In the genomic region with DNA sequence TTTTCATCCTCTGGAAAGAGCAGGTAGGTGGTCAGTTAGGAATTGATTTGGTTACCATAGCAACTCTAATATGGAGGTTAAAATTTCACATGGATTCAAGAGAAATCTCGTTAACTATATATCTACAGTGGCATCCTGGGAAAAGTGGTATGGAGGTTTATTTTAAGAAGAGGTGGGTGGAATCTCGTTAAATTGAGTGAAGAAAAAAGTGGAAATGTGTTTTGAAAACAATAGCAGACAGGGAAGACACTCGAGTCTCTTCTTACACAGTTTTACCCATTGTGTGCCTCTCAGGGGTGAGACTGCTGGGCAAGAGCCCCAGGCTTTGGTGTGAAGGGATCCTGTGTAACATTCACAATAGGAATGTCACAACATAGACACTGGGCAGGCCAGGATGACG, we compare ENCODE assay signal across 11 mouse cellular contexts.
"Had no signal": no experiment of that assay in that cellular context is flagged by ENCODE, and none has a peak within 500 bp of the region (broad histone marks: within the 10 kb centered on the region; RNA-seq: fewer than 3 reads in every experiment).

No protein-coding gene starts in this region.

- H3K4me1 ChIP-seq: limb, embryonic 15.5 days; liver, embryonic 12.5 days; neural tube, embryonic 12.5 days had no signal

- DNase-seq: kidney, adult 8-10 months; kidney, postnatal 25 days; layer of hippocampus, adult 9-11 months; layer of hippocampus, postnatal 36 days; lung, embryonic 14.5 days; right cerebral cortex, postnatal 14 days; thymus, postnatal 36 days had no signal

- H3K9me3 ChIP-seq: limb, embryonic 15.5 days; liver, embryonic 12.5 days; neural tube, embryonic 12.5 days had no signal

- H3K27me3 ChIP-seq: limb, embryonic 15.5 days; liver, embryonic 12.5 days; neural tube, embryonic 12.5 days had no signal

- H3K4me3 ChIP-seq: limb, embryonic 15.5 days; liver, embryonic 12.5 days; neural tube, embryonic 12.5 days had no signal

- H3K4me2 ChIP-seq: limb, embryonic 15.5 days; liver, embryonic 12.5 days; lung, embryonic 14.5 days; neural tube, embryonic 12.5 days had no signal

- H3K27ac ChIP-seq: limb, embryonic 15.5 days; liver, embryonic 12.5 days; neural tube, embryonic 12.5 days had no signal

- ATAC-seq: intestine, postnatal 0 days; liver, embryonic 12.5 days had no signal

- H3K36me3 ChIP-seq: limb, embryonic 15.5 days; liver, embryonic 12.5 days; neural tube, embryonic 12.5 days had no signal

- H3K9ac ChIP-seq: limb, embryonic 15.5 days; liver, embryonic 12.5 days; lung, embryonic 14.5 days; neural tube, embryonic 12.5 days had no signal
